Mouse (Mus musculus): ENCODE measurements at regions not wholly inside any gene's neighbourhood (a gene's known extent, or its start where the extent isn't known, plus 50 kb on each side); places are given as distances from the start of the nearest gene placed in this dataset.

GRCm38 (mm10) chr3:144104366-144104765, 100.7 kb downstream of the Lmo4 start:
- H3K4me3 ChIP-seq: no peak overlapping the region
- no peak for DNase-seq (ENCODE audit: extremely low spot score in 1 of 2, low spot score in 2 of 2)
- intact Hi-C loops (cut with DNase I): no loop called here
- H3K27ac ChIP-seq: no peak overlapping the region
- TF ChIP-seq CTCF (IDR thresholded peaks at IDR 0.05): no peak

GRCm38 (mm10) chr3:144099444-144099843, 105.6 kb downstream of the Lmo4 start:
- no peak overlapping the region for H3K4me3 ChIP-seq
- no peak for DNase-seq (ENCODE audit: extremely low spot score in 1 of 2, low spot score in 2 of 2)
- no peak overlapping the region for H3K27ac ChIP-seq
- intact Hi-C loops (cut with DNase I): no loop called here
- no peak for TF ChIP-seq CTCF (IDR thresholded peaks at IDR 0.05)

GRCm38 (mm10) chr3:144098762-144099161, 106.3 kb downstream of the Lmo4 start:
- intact Hi-C loops (cut with DNase I): no loop called here
- no peak overlapping the region for H3K27ac ChIP-seq
- no peak for TF ChIP-seq CTCF (IDR thresholded peaks at IDR 0.05)
- H3K4me3 ChIP-seq: no peak overlapping the region
- no peak for DNase-seq (ENCODE audit: extremely low spot score in 1 of 2, low spot score in 2 of 2)

- no peak for DNase-seq (ENCODE audit: extremely low spot score in 1 of 2, low spot score in 2 of 2)
- Histone ChIP-seq H3K27ac (no peak overlapping the region), H3K4me3 (no peak overlapping the region)
- intact Hi-C loops (cut with DNase I): no loop called here
- TF ChIP-seq CTCF (IDR thresholded peaks at IDR 0.05): no peak
These were observed 113.8 kb downstream of the Lmo4 start for GRCm38 (mm10) chr3:144091231-144091630.

GRCm38 (mm10) chr3:144089790-144090256, 115.2 kb downstream of the Lmo4 start:
- no peak for TF ChIP-seq CTCF (IDR thresholded peaks at IDR 0.05)
- no peak overlapping the region for H3K4me3 ChIP-seq
- H3K27ac ChIP-seq: no peak overlapping the region
- intact Hi-C loops (cut with DNase I): no loop called here
- DNase-seq (ENCODE audit: extremely low spot score in 1 of 2, low spot score in 2 of 2): no peak

GRCm38 (mm10) chr3:144088261-144088884, 116.6 kb downstream of the Lmo4 start:
- H3K27ac ChIP-seq: no peak overlapping the region
- no peak for TF ChIP-seq CTCF (IDR thresholded peaks at IDR 0.05)
- no peak for DNase-seq (ENCODE audit: extremely low spot score in 1 of 2, low spot score in 2 of 2)
- intact Hi-C loops (cut with DNase I): no loop called here
- no peak overlapping the region for H3K4me3 ChIP-seq

GRCm38 (mm10) chr3:144087771-144088170, 117.2 kb downstream of the Lmo4 start:
- intact Hi-C loops (cut with DNase I): no loop called here
- no peak for TF ChIP-seq CTCF (IDR thresholded peaks at IDR 0.05)
- Histone ChIP-seq H3K27ac (no peak overlapping the region), H3K4me3 (no peak overlapping the region)
- DNase-seq (ENCODE audit: extremely low spot score in 1 of 2, low spot score in 2 of 2): no peak

GRCm38 (mm10) chr3:144086176-144086575, 118.8 kb downstream of the Lmo4 start:
- Histone ChIP-seq H3K27ac (no peak overlapping the region), H3K4me3 (no peak overlapping the region)
- DNase-seq (ENCODE audit: extremely low spot score in 1 of 2, low spot score in 2 of 2): no peak
- TF ChIP-seq CTCF (IDR thresholded peaks at IDR 0.05): no peak
- intact Hi-C loops (cut with DNase I): no loop called here

- Histone ChIP-seq H3K27ac (no peak overlapping the region), H3K4me3 (no peak overlapping the region)
- no peak for TF ChIP-seq CTCF (IDR thresholded peaks at IDR 0.05)
- intact Hi-C loops (cut with DNase I): no loop called here
- DNase-seq (ENCODE audit: extremely low spot score in 1 of 2, low spot score in 2 of 2): no peak
These were observed 125.1 kb downstream of the Lmo4 start for GRCm38 (mm10) chr3:144079960-144080359.

- intact Hi-C loops (cut with DNase I): no loop called here
- DNase-seq (ENCODE audit: extremely low spot score in 1 of 2, low spot score in 2 of 2): no peak
- TF ChIP-seq CTCF (IDR thresholded peaks at IDR 0.05): no peak
- H3K4me3 ChIP-seq: no peak overlapping the region
- H3K27ac ChIP-seq: no peak overlapping the region
These were observed 126.7 kb downstream of the Lmo4 start for GRCm38 (mm10) chr3:144078198-144078935.

- H3K4me3 ChIP-seq: no peak overlapping the region
- no peak overlapping the region for H3K27ac ChIP-seq
- DNase-seq (ENCODE audit: extremely low spot score in 1 of 2, low spot score in 2 of 2): no peak
- intact Hi-C loops (cut with DNase I): no loop called here
- TF ChIP-seq CTCF (IDR thresholded peaks at IDR 0.05): no peak
These were observed 135.0 kb downstream of the Lmo4 start for GRCm38 (mm10) chr3:144069979-144070540.

- Histone ChIP-seq H3K27ac (no peak overlapping the region), H3K4me3 (no peak overlapping the region)
- DNase-seq (ENCODE audit: extremely low spot score in 1 of 2, low spot score in 2 of 2): no peak
- TF ChIP-seq CTCF (IDR thresholded peaks at IDR 0.05): no peak
- intact Hi-C loops (cut with DNase I): no loop called here
These were observed 138.0 kb downstream of the Lmo4 start for GRCm38 (mm10) chr3:144067016-144067415.

Data from left cerebral cortex, adult 2 months (tissue).